Mouse (Mus musculus): Measurements from ENCODE around the gene Disp1.

DNA sequence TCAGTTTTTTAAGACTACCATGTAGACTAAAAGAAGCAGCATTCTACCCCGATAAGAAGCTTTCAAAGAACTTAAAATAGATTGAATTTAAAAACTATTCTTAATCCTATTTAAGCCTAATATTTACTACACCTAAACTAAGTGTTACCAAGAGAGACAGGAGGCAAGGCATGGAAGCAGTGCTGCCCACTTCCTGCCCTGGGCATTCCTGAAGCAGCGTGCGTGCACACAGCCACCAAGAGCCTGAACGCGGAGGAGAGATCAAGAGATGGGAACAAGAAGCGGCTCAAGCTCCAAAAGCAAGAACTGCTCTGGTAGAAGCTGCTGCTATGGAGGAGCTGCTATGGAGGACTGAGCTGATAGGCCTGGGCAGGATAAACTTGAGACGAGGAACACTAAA, 106.2 kb downstream of the Disp1 start:
- TF ChIP-seq TAL1 (IDR thresholded peaks at IDR 0.05; ENCODE audit: low read length): no peak
- no peak for TF ChIP-seq GATA1 (IDR thresholded peaks at IDR 0.05; ENCODE audit: low read length)
